ENCODE assay signal across 8 mouse cellular contexts in the genomic region with DNA sequence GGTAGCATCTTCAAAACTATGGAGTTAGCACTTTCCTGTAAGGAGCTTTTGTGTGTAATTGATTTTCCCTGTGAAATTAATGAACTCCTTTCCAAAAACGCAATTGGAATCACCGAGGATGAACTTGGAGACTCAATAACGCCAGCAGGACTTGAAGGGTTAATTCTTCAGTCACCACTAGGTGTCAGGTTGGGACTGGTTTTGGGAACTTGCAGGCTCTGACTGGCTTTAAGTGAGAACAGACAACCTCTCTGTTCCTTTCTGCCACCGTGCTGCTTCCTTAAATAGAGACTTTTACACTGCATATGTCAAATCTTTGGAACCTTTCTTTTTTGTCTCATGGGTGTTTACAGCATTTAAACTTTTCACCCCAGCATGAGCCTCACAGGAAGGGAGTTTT.
A peak's percentile ranks its signal among the peaks of the same experiment; 100 is the strongest.
DNase-seq lines count a peak whose midpoint lies in the region; ATAC-seq and TF ChIP-seq lines count a peak whose summit lies in the region.

No protein-coding gene starts in this region.

- peak; percentile 79; the same call in 1 of the 2 replicates for ATAC-seq in hindbrain, embryonic 14.5 days (ENCODE audit: low FRiP score)
- peak; percentile 65; the same call in 1 of the 2 replicates for ATAC-seq in neural tube, embryonic 12.5 days (ENCODE audit: low FRiP score, low read depth)
- no peak for ATAC-seq in megakaryocyte-erythroid progenitor cell, adult 5-6 weeks (replicated peaks; ENCODE audit: low FRiP score, low TSS enrichment, poor library complexity, severe bottlenecking)

- no peaks in the 10 kb centered on the region for H3K27me3 ChIP-seq in MEL (ENCODE audit: control insufficient read depth in 1 of 2, insufficient read depth in 2 of 2, low read length in 2 of 2)
- H3K27me3 ChIP-seq in hindbrain, embryonic 14.5 days (ENCODE audit: control insufficient read depth, insufficient read depth, low read length) = no peaks in the 10 kb centered on the region
- H3K27me3 ChIP-seq in neural tube, embryonic 12.5 days (replicated peaks) = no peaks in the 10 kb centered on the region

- 0 out of 2 replicates have a peak overlapping the region, but pooled peaks have one; percentile 15 for H3K4me2 ChIP-seq in hindbrain, embryonic 14.5 days (replicated peaks)
- no peak overlapping the region for H3K4me2 ChIP-seq in neural tube, embryonic 12.5 days (replicated peaks)

- peak; percentile 7 to 64 for DNase-seq in adrenal gland, adult (ENCODE audit: inconsistent age in 2 of 2, low spot score in 1 of 2)
- DNase-seq in adrenal gland, postnatal 4 days (ENCODE audit: low spot score in 2 of 2) = no peak
- peak; percentile 36 for DNase-seq in MEL (ENCODE audit: low read depth, low spot score)
- peak; percentile 50 to 74 for DNase-seq in cerebellum, postnatal 36 days
- DNase-seq in hindbrain, embryonic 14.5 days (ENCODE audit: low spot score) = peak; percentile 88
- DNase-seq in layer of hippocampus, postnatal 36 days = peak; percentile 32 to 53

- no peak for TF ChIP-seq POLR2A in MEL (IDR thresholded peaks at IDR 0.05; ENCODE audit: control insufficient read depth in 1 of 2, insufficient read depth in 1 of 2, low read depth in 1 of 2, low read length in 2 of 2, poor library complexity in 1 of 2)

- no peaks in the 10 kb centered on the region for H3K9me3 ChIP-seq in MEL (replicated peaks; ENCODE audit: insufficient read depth, low read length)
- no peaks in the 10 kb centered on the region for H3K9me3 ChIP-seq in hindbrain, embryonic 14.5 days (ENCODE audit: control insufficient read depth, low read length)
- H3K9me3 ChIP-seq in neural tube, embryonic 12.5 days = no peaks in the 10 kb centered on the region

- TF ChIP-seq RAD21 in MEL (IDR thresholded peaks at IDR 0.05; ENCODE audit: low read depth, low read length) = peak; percentile 43

- peak in 2 of 3 experiments; percentile 31 to 33; a peak in 3 of 6 replicates for TF ChIP-seq CTCF in MEL (IDR thresholded peaks at IDR 0.05 in 2 of 3, conservative IDR thresholded peaks at IDR 0.05 in 1 of 3; ENCODE audit: control insufficient read depth in 1 of 3, insufficient read depth in 1 of 3, low read depth in 2 of 3, low read length in 3 of 3, poor library complexity in 1 of 3, severe bottlenecking in 1 of 3)

- no peak overlapping the region for H3K9ac ChIP-seq in MEL (ENCODE audit: control insufficient read depth, low read depth, low read length, poor library complexity, severe bottlenecking)
- no peak overlapping the region for H3K9ac ChIP-seq in hindbrain, embryonic 14.5 days
- no peak overlapping the region for H3K9ac ChIP-seq in neural tube, embryonic 12.5 days

- H3K36me3 ChIP-seq in MEL (ENCODE audit: control insufficient read depth in 1 of 2, insufficient read depth in 2 of 2, low read length in 2 of 2) = no peaks in the 10 kb centered on the region
- H3K36me3 ChIP-seq in hindbrain, embryonic 14.5 days (replicated peaks; ENCODE audit: control insufficient read depth, insufficient read depth) = no peaks in the 10 kb centered on the region
- no peaks in the 10 kb centered on the region for H3K36me3 ChIP-seq in neural tube, embryonic 12.5 days

- no peak overlapping the region for H3K27ac ChIP-seq in MEL (ENCODE audit: control insufficient read depth, low read depth, low read length)
- no peak overlapping the region for H3K27ac ChIP-seq in hindbrain, embryonic 14.5 days
- no peak overlapping the region for H3K27ac ChIP-seq in neural tube, embryonic 12.5 days

- 6% methylated on average over 4 of the region's 4 CpGs for WGBS in hindbrain, embryonic 14.5 days
- WGBS in neural tube, embryonic 12.5 days = 5% methylated on average over 4 of the region's 4 CpGs

- no peaks in the 10 kb centered on the region for H3K79me2 ChIP-seq in MEL (ENCODE audit: control insufficient read depth, insufficient read depth, low read length, poor library complexity)

- no peak overlapping the region for H3K4me3 ChIP-seq in MEL (ENCODE audit: control insufficient read depth in 1 of 2, insufficient read depth in 1 of 2, low read depth in 2 of 2, low read length in 2 of 2)
- H3K4me3 ChIP-seq in hindbrain, embryonic 14.5 days (replicated peaks; ENCODE audit: low read length) = no peak overlapping the region
- no peak overlapping the region for H3K4me3 ChIP-seq in neural tube, embryonic 12.5 days

- no peak for TF ChIP-seq EP300 in MEL (IDR thresholded peaks at IDR 0.05; ENCODE audit: low read depth in 1 of 2, low read length in 2 of 2)

- H3K4me1 ChIP-seq in MEL (ENCODE audit: control insufficient read depth in 1 of 2, insufficient read depth in 2 of 2, low read length in 2 of 2) = no peaks in the 10 kb centered on the region
- H3K4me1 ChIP-seq in hindbrain, embryonic 14.5 days (replicated peaks; ENCODE audit: control insufficient read depth, insufficient read depth, low read length) = no peaks in the 10 kb centered on the region
- H3K4me1 ChIP-seq in neural tube, embryonic 12.5 days = no peaks in the 10 kb centered on the region

TF ChIP-seq in MEL, 35 proteins besides CTCF, POLR2A, EP300 and RAD21:
- peak; percentile 21 for TF ChIP-seq SMC3 (IDR thresholded peaks at IDR 0.05; ENCODE audit: low read depth, low read length)
- no peak for TF ChIP-seq BHLHE40 (IDR thresholded peaks at IDR 0.05; ENCODE audit: borderline replicate concordance, low read depth, low read length)
TF ChIP-seq in MEL: peak in this region for 1.

Comparison
In these comparisons a context has a peak if more than half of its experiments do, and no peak if none do; other contexts are left out.
1. DNase-seq: peak in adrenal gland, adult (2 of 2), MEL (single experiment), cerebellum, postnatal 36 days (2 of 2), hindbrain, embryonic 14.5 days (single experiment) and layer of hippocampus, postnatal 36 days (2 of 2); none in adrenal gland, postnatal 4 days (0 of 2).